Mouse (Mus musculus): ENCODE data around the gene Cfap61.
A peak's percentile ranks its signal among the peaks of the same experiment; 100 is the strongest.

Gene Cfap61

DNA sequence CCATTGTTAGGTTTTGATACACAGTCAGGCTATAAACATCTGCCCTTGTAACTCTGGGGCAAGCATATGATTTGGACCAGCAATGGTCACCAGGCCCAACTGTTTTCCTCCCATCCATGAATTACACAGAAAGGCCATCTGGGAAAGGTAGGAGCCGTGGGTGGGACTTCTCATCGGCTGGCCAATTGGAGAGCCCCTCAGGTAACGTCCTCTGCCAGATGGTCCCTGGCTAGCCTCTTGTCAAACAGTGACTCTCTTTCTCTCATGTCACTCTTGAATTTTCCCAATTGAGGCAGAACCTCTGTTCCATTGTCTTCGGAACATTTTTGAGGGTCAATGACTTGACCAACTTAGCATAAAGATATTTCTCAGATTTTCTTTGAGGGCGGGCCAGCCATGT lies 213.2 kb downstream of the Cfap61 start:
- Histone ChIP-seq H3K36me3 (ENCODE audit: insufficient read depth, low read length) (no peaks in the 10 kb centered on the region), H3K4me1 (replicated peaks; ENCODE audit: low read depth, low read length) (no peaks in the 10 kb centered on the region), H3K4me3 (replicated peaks; ENCODE audit: low read length) (no peak overlapping the region), H3K9me3 (ENCODE audit: low read length) (peaks cover 9% of the 10 kb centered on the region), H3K27me3 (ENCODE audit: insufficient read depth, low read length) (no peaks in the 10 kb centered on the region)
- no peak for TF ChIP-seq POU5F1 (IDR thresholded peaks at IDR 0.05; ENCODE audit: borderline replicate concordance, low read length)
- TF ChIP-seq NANOG (IDR thresholded peaks at IDR 0.05; ENCODE audit: borderline replicate concordance, low read length) = no peak
- no peak for TF ChIP-seq CTCF (conservative IDR thresholded peaks at IDR 0.05; ENCODE audit: low read length)

GRCm38 (mm10) chr2:146149206-146149974 lies 214.8 kb downstream of the Cfap61 start:
- Histone ChIP-seq H3K36me3 (ENCODE audit: insufficient read depth, low read length) (no peaks in the 10 kb centered on the region), H3K9me3 (ENCODE audit: low read length) (peaks cover 7% of the 10 kb centered on the region), H3K4me3 (replicated peaks; ENCODE audit: low read length) (no peak overlapping the region), H3K4me1 (replicated peaks; ENCODE audit: low read depth, low read length) (no peaks in the 10 kb centered on the region), H3K27me3 (ENCODE audit: insufficient read depth, low read length) (no peaks in the 10 kb centered on the region)
- TF ChIP-seq CTCF (conservative IDR thresholded peaks at IDR 0.05; ENCODE audit: low read length) (no peak), POU5F1 (IDR thresholded peaks at IDR 0.05; ENCODE audit: borderline replicate concordance, low read length) (no peak), NANOG (IDR thresholded peaks at IDR 0.05; ENCODE audit: borderline replicate concordance, low read length) (no peak)

DNA sequence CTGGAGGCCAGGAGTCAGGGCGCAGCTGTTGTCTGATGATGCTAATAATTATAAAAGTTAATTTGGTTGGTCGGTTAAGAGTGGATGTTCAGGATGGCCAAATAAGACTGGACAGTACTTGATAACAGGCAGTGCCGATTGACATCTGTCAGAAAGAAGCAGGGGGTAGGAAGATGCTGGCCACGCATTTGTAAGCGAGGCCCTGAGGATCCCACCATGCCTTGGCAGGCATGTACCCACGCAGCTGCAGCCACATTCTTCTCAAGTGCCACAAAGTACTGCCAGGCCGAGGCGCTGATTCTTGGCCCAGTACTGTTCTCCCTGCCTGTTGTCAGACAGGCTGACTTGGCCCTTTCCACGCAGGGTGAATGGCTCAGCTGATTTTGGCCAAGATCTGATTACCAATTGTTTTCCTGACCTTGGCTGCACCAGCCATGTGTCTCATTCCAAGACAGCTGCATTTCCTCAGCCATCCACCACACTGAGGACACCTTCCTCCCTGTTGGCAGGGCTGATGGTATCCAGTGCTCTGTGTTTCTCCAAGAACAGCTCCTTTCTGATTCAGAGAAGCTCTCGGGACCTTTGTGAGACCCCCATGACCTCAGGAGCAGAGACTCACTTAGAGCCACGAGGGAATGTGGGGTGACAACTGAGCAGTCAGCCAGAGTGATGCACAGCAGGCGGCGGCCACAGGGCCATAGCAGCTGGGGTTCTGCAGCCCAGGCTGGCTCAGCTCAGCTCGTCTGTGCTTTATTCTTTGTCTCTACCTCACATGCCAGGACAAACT lies 233.6 kb downstream of the Cfap61 start:
- H3K27me3 ChIP-seq (ENCODE audit: insufficient read depth, low read length) = no peaks in the 10 kb centered on the region

GRCm38 (mm10) chr2:146169492-146169891 lies 234.9 kb downstream of the Cfap61 start:
- TF ChIP-seq NANOG (IDR thresholded peaks at IDR 0.05; ENCODE audit: borderline replicate concordance, low read length) (peak; percentile 18; the same call in 1 of the 2 replicates), POU5F1 (IDR thresholded peaks at IDR 0.05; ENCODE audit: borderline replicate concordance, low read length) (no peak), CTCF (conservative IDR thresholded peaks at IDR 0.05; ENCODE audit: low read length) (no peak)
- Histone ChIP-seq H3K27me3 (ENCODE audit: insufficient read depth, low read length) (no peaks in the 10 kb centered on the region), H3K4me1 (replicated peaks; ENCODE audit: low read depth, low read length) (peaks cover 18% of the 10 kb centered on the region), H3K9me3 (ENCODE audit: low read length) (no peaks in the 10 kb centered on the region), H3K36me3 (ENCODE audit: insufficient read depth, low read length) (no peaks in the 10 kb centered on the region), H3K4me3 (replicated peaks; ENCODE audit: low read length) (no peak overlapping the region)

More for the DNA sequence above, 233.6 kb downstream of the Cfap61 start:
- H3K9me3 ChIP-seq (ENCODE audit: low read length) = no peaks in the 10 kb centered on the region
- TF ChIP-seq CTCF (conservative IDR thresholded peaks at IDR 0.05; ENCODE audit: low read length) = no peak
- no peak for TF ChIP-seq POU5F1 (IDR thresholded peaks at IDR 0.05; ENCODE audit: borderline replicate concordance, low read length)
- TF ChIP-seq NANOG (IDR thresholded peaks at IDR 0.05; ENCODE audit: borderline replicate concordance, low read length) = no peak
- no peaks in the 10 kb centered on the region for H3K36me3 ChIP-seq (ENCODE audit: insufficient read depth, low read length)
- no peak overlapping the region for H3K4me3 ChIP-seq (replicated peaks; ENCODE audit: low read length)
- H3K4me1 ChIP-seq (replicated peaks; ENCODE audit: low read depth, low read length) = peaks cover 18% of the 10 kb centered on the region

- TF ChIP-seq POU5F1 (IDR thresholded peaks at IDR 0.05; ENCODE audit: borderline replicate concordance, low read length) = no peak
- TF ChIP-seq NANOG (IDR thresholded peaks at IDR 0.05; ENCODE audit: borderline replicate concordance, low read length) = no peak
- TF ChIP-seq CTCF (conservative IDR thresholded peaks at IDR 0.05; ENCODE audit: low read length) = no peak
- Histone ChIP-seq H3K4me3 (replicated peaks; ENCODE audit: low read length) (no peak overlapping the region), H3K27me3 (ENCODE audit: insufficient read depth, low read length) (no peaks in the 10 kb centered on the region)
These were observed 237.5 kb downstream of the Cfap61 start for GRCm38 (mm10) chr2:146172106-146172505.

GRCm38 (mm10) chr2:146174173-146174572 lies 239.6 kb downstream of the Cfap61 start:
- Histone ChIP-seq H3K9me3 (ENCODE audit: low read length) (peaks cover 7% of the 10 kb centered on the region), H3K4me1 (replicated peaks; ENCODE audit: low read depth, low read length) (peaks cover 6% of the 10 kb centered on the region), H3K36me3 (ENCODE audit: insufficient read depth, low read length) (no peaks in the 10 kb centered on the region), H3K4me3 (replicated peaks; ENCODE audit: low read length) (no peak overlapping the region), H3K27me3 (ENCODE audit: insufficient read depth, low read length) (no peaks in the 10 kb centered on the region)
- TF ChIP-seq POU5F1 (IDR thresholded peaks at IDR 0.05; ENCODE audit: borderline replicate concordance, low read length) (no peak), CTCF (conservative IDR thresholded peaks at IDR 0.05; ENCODE audit: low read length) (no peak), NANOG (IDR thresholded peaks at IDR 0.05; ENCODE audit: borderline replicate concordance, low read length) (no peak)

More at GRCm38 (mm10) chr2:146172106-146172505, 237.5 kb downstream of the Cfap61 start:
- Histone ChIP-seq H3K9me3 (ENCODE audit: low read length) (no peaks in the 10 kb centered on the region), H3K4me1 (replicated peaks; ENCODE audit: low read depth, low read length) (peaks cover 18% of the 10 kb centered on the region), H3K36me3 (ENCODE audit: insufficient read depth, low read length) (no peaks in the 10 kb centered on the region)

GRCm38 (mm10) chr2:146178718-146179117 lies 244.1 kb downstream of the Cfap61 start:
- no peak overlapping the region for H3K4me3 ChIP-seq (replicated peaks; ENCODE audit: low read length)
- TF ChIP-seq CTCF (conservative IDR thresholded peaks at IDR 0.05; ENCODE audit: low read length) (peak; percentile 38), POU5F1 (IDR thresholded peaks at IDR 0.05; ENCODE audit: borderline replicate concordance, low read length) (no peak), NANOG (IDR thresholded peaks at IDR 0.05; ENCODE audit: borderline replicate concordance, low read length) (no peak)
- H3K4me1 ChIP-seq (replicated peaks; ENCODE audit: low read depth, low read length) = no peaks in the 10 kb centered on the region
- H3K9me3 ChIP-seq (ENCODE audit: low read length) = peaks cover 7% of the 10 kb centered on the region
- no peaks in the 10 kb centered on the region for H3K36me3 ChIP-seq (ENCODE audit: insufficient read depth, low read length)
- peaks cover 6% of the 10 kb centered on the region for H3K27me3 ChIP-seq (ENCODE audit: insufficient read depth, low read length)

Measured in E14TG2a.4 (cell line).